Mouse (Mus musculus): ENCODE data around the gene Abca14. TPM values are rescaled to one million over a fixed set of nuclear protein-coding genes. Genes with fewer than 3 reads are reported as not detected.

Abca14 gene
- not detected in 2 replicates for polyA plus RNA-seq (2012; ENCODE audit: insufficient read depth, insufficient read length, missing spikeins)

DNA sequence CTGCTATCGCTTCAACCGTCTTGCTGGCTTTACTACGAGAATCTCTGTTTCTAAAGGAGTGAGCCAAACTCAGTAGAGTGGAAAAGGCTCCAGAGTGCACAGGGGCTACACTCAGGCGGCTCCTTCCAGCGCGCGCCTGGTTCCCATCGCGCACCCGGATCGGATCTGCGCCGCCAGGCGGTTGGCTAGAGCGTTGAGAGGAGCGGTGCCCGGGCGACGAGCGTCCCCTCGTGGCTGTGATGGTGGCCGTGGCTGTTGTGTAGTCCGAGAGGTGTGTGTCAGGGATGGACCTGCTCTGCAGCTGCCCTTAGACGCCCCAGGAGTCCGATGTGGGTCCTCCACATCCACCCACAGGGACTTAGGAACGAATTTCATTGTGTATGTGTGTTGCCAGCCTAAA, at the start of gene Abca14:
TSS of gene Abca14 (plus strand) at position 173 of the 400 bp plus-strand sequence.
- no peak within 1 kb of the TSS for H3K4me3 ChIP-seq (ENCODE audit: insufficient read depth, low read depth, low read length)
- H3K4me1 ChIP-seq (ENCODE audit: control insufficient read depth, insufficient read depth, insufficient read length, low read length) = peaks cover 3% of the 10 kb centered on the region; the same call in 1 of the 2 replicates
- no peak within 1 kb of the TSS for H3K27ac ChIP-seq (replicated peaks; ENCODE audit: low read depth, low read length)

DNA sequence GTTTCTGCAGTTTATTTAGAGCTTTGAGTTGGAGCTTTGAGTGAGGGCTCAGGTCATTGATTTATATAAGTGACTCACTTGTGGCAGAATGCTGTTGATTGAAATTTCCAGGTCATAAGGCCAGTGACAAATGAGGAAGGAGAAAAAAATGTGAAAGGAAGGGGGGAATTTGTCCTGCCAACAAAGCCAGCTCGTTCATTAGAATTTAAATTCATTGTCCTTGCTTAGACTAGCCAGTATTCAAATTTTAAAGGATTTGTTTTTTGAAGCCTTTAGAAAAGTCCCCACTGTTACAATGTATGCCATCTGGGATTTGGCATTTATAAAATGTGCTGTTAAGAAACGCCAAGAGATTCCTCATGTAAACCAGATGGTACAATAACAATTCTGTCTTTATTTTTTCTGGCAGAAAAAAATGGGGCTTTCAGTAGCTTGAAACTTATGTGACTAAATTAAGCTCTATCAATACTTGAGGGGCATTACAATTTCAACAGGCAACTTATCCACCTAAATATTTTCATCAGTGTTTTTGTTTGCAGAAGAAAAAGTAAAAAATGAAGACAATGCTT, 46.8 kb upstream of the Abca14 start:
- Histone ChIP-seq H3K4me3 (ENCODE audit: insufficient read depth, low read depth, low read length) (no peak overlapping the region), H3K27ac (replicated peaks; ENCODE audit: low read depth, low read length) (no peak overlapping the region), H3K4me1 (ENCODE audit: control insufficient read depth, insufficient read depth, insufficient read length, low read length) (no peaks in the 10 kb centered on the region)

DNA sequence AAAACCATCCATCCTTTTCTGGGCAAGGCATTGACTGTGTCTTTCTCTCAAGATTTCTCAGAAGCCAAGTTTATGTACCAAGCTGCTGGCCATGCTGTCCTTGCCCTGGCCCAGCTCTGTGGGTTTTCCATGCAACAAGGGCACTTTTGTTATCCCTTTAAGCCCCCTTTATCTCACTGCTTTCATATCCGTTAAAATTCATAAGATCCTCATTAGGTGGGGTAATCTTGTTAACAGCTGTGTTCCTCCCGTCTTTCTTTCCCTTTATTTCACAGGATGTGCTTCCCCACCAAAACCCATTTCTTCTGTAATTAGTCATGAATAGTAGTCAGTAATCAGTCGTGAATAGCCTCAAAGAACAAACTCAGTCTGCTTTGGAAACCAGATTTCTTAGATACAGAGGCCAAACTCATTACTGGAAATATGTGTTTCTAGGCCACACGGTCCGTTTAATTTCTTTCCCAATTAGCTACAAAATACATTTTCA, 46.1 kb upstream of the Abca14 start:
- no peaks in the 10 kb centered on the region for H3K4me1 ChIP-seq (ENCODE audit: control insufficient read depth, insufficient read depth, insufficient read length, low read length)
- no peak overlapping the region for H3K4me3 ChIP-seq (ENCODE audit: insufficient read depth, low read depth, low read length)
- no peak overlapping the region for H3K27ac ChIP-seq (replicated peaks; ENCODE audit: low read depth, low read length)

GRCm38 (mm10) chr7:120158121-120158613, 45.6 kb upstream of the Abca14 start:
- Histone ChIP-seq H3K27ac (replicated peaks; ENCODE audit: low read depth, low read length) (no peak overlapping the region), H3K4me3 (ENCODE audit: insufficient read depth, low read depth, low read length) (no peak overlapping the region), H3K4me1 (ENCODE audit: control insufficient read depth, insufficient read depth, insufficient read length, low read length) (no peaks in the 10 kb centered on the region)

- Histone ChIP-seq H3K27ac (replicated peaks; ENCODE audit: low read depth, low read length) (no peak overlapping the region), H3K4me1 (ENCODE audit: control insufficient read depth, insufficient read depth, insufficient read length, low read length) (no peaks in the 10 kb centered on the region), H3K4me3 (ENCODE audit: insufficient read depth, low read depth, low read length) (no peak overlapping the region)
Observed at GRCm38 (mm10) chr7:120163581-120164251, 40.0 kb upstream of the Abca14 start.

DNA sequence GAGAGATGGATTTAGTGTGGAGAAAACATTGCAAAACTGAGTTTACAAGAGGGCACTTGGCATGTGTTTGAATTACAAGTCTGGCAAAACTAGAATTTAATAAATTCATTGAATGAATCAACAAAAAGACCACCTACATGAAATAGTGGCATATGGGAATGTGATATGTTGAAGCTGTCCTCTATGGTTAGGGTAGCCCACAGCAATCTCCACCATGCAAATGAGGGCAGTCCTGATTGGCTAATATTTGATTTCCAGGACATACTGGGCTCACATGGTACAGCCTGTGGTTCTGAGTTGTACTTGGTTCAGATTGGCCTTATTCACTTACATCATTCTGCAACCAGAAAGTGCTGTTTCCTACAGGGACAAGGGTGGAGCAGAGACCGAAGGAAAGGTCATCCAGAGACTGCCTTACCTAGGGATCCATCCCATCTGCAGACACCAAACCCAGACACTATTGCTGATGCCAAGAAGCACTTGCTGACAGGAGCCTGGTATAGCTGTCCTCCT, 31.5 kb upstream of the Abca14 start:
- Histone ChIP-seq H3K4me3 (ENCODE audit: insufficient read depth, low read depth, low read length) (no peak overlapping the region), H3K4me1 (ENCODE audit: control insufficient read depth, insufficient read depth, insufficient read length, low read length) (no peaks in the 10 kb centered on the region), H3K27ac (replicated peaks; ENCODE audit: low read depth, low read length) (no peak overlapping the region)

GRCm38 (mm10) chr7:120173603-120174244, 30.0 kb upstream of the Abca14 start, which contains the start of gene Anks4b:
Anks4b (plus strand) TSS chr7:120173858.
- no peaks in the 10 kb centered on the region for H3K4me1 ChIP-seq (ENCODE audit: control insufficient read depth, insufficient read depth, insufficient read length, low read length)
- no peak within 1 kb of the TSS for H3K4me3 ChIP-seq (ENCODE audit: insufficient read depth, low read depth, low read length)
- H3K27ac ChIP-seq (replicated peaks; ENCODE audit: low read depth, low read length) = no peak within 1 kb of the TSS

GRCm38 (mm10) chr7:120174723-120175504, 28.8 kb upstream of the Abca14 start:
- H3K27ac ChIP-seq (replicated peaks; ENCODE audit: low read depth, low read length) = no peak overlapping the region
- no peaks in the 10 kb centered on the region for H3K4me1 ChIP-seq (ENCODE audit: control insufficient read depth, insufficient read depth, insufficient read length, low read length)
- H3K4me3 ChIP-seq (ENCODE audit: insufficient read depth, low read depth, low read length) = no peak overlapping the region

DNA sequence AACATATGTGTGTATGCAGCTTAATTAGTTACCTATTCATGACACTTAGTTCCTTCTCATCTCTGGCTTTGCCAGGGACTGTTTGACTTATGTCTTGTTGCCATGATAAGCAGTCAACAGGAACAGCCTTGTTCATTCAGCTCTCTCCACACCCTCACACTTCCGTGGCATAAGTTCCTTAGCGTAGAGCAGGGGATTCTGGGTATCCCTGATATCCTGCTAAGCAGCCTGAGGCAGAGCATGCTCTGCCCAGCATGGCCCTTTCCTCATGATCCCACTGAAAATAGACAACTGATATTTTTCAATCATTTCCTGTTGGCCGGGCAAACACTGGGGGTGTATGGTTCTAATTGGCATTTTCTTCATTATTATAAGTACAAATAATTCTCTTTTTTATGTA, 26.1 kb upstream of the Abca14 start:
- no peaks in the 10 kb centered on the region for H3K4me1 ChIP-seq (ENCODE audit: control insufficient read depth, insufficient read depth, insufficient read length, low read length)
- H3K27ac ChIP-seq (replicated peaks; ENCODE audit: low read depth, low read length) = no peak overlapping the region
- H3K4me3 ChIP-seq (ENCODE audit: insufficient read depth, low read depth, low read length) = no peak overlapping the region

GRCm38 (mm10) chr7:120178935-120179334, 24.8 kb upstream of the Abca14 start:
- H3K4me3 ChIP-seq (ENCODE audit: insufficient read depth, low read depth, low read length) = no peak overlapping the region
- H3K27ac ChIP-seq (replicated peaks; ENCODE audit: low read depth, low read length) = no peak overlapping the region
- H3K4me1 ChIP-seq (ENCODE audit: control insufficient read depth, insufficient read depth, insufficient read length, low read length) = no peaks in the 10 kb centered on the region

DNA sequence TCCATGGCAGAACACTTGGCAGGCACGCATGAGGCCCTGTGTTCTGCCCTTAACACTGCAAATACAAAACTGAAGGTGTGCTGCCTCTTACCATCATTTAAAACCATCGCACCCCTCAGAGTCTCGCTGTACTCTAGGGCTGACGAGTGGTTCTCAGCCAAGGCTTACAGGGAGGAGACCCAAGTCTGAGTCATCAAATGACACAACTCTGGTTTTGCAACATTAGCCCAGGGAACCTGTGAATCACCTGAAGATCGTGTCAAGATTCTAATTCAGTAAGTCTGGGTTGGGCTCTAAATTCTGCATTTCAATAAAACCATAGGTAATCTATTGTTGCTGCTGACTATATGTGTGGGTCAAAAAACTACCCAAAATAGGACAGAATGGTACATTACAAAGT, 23.2 kb upstream of the Abca14 start:
- no peak overlapping the region for H3K27ac ChIP-seq (replicated peaks; ENCODE audit: low read depth, low read length)
- H3K4me1 ChIP-seq (ENCODE audit: control insufficient read depth, insufficient read depth, insufficient read length, low read length) = no peaks in the 10 kb centered on the region
- no peak overlapping the region for H3K4me3 ChIP-seq (ENCODE audit: insufficient read depth, low read depth, low read length)

GRCm38 (mm10) chr7:120181401-120182230, 22.1 kb upstream of the Abca14 start:
- Histone ChIP-seq H3K27ac (replicated peaks; ENCODE audit: low read depth, low read length) (no peak overlapping the region), H3K4me3 (ENCODE audit: insufficient read depth, low read depth, low read length) (no peak overlapping the region), H3K4me1 (ENCODE audit: control insufficient read depth, insufficient read depth, insufficient read length, low read length) (no peaks in the 10 kb centered on the region)

GRCm38 (mm10) chr7:120182891-120183290, 20.9 kb upstream of the Abca14 start:
- Histone ChIP-seq H3K27ac (replicated peaks; ENCODE audit: low read depth, low read length) (no peak overlapping the region), H3K4me1 (ENCODE audit: control insufficient read depth, insufficient read depth, insufficient read length, low read length) (no peaks in the 10 kb centered on the region), H3K4me3 (ENCODE audit: insufficient read depth, low read depth, low read length) (no peak overlapping the region)

GRCm38 (mm10) chr7:120188946-120189345, 14.8 kb upstream of the Abca14 start:
- no peak overlapping the region for H3K27ac ChIP-seq (replicated peaks; ENCODE audit: low read depth, low read length)
- H3K4me1 ChIP-seq (ENCODE audit: control insufficient read depth, insufficient read depth, insufficient read length, low read length) = no peaks in the 10 kb centered on the region
- no peak overlapping the region for H3K4me3 ChIP-seq (ENCODE audit: insufficient read depth, low read depth, low read length)
